Mouse (Mus musculus): ENCODE measurements around the gene Fam72a. TPM values are rescaled to one million over a fixed set of nuclear protein-coding genes. Genes with fewer than 3 reads are reported as not detected.

Fam72a gene
- polyA plus RNA-seq, 2 experiments: 1.3 TPM

GRCm38 (mm10) chr1:131526371-131527270 is 1.1 kb upstream of the Fam72a start:
- peak overlapping the region; percentile 80 for H3K9ac ChIP-seq (replicated peaks)
- ATAC-seq (ENCODE audit: insufficient read depth): peak; percentile 51
- no peaks in the 10 kb centered on the region; the same call in 1 of the 2 replicates for H3K27me3 ChIP-seq (ENCODE audit: control insufficient read depth, insufficient read depth, low read length)
- H3K27ac ChIP-seq: peak overlapping the region; percentile 60
- no peak for TF ChIP-seq EP300 (IDR thresholded peaks at IDR 0.05; ENCODE audit: low read depth)
- peak; percentile 53 for TF ChIP-seq CTCF (IDR thresholded peaks at IDR 0.05; ENCODE audit: low read depth)
- H3K9me3 ChIP-seq (ENCODE audit: control insufficient read depth, low read length): no peaks in the 10 kb centered on the region
- H3K36me3 ChIP-seq (replicated peaks; ENCODE audit: control insufficient read depth, insufficient read depth, low read depth): no peaks in the 10 kb centered on the region
- under 1% methylated on average over 76 of the region's 81 CpGs for WGBS (ENCODE audit: insufficient replicate concordance)
- peak overlapping the region; percentile 100 for H3K4me2 ChIP-seq (ENCODE audit: low read depth)
- DNase-seq (ENCODE audit: low read depth in 3 of 3, low spot score in 3 of 3): peak; percentile 57 to 65 (median 61)
- peak overlapping the region; percentile 84 to 93 for H3K4me3 ChIP-seq (ENCODE audit: insufficient read depth in 1 of 2, low read depth in 2 of 2, low read length in 2 of 2)
- peaks cover 16 to 24% of the 10 kb centered on the region in 2 experiments for H3K4me1 ChIP-seq (replicated peaks; ENCODE audit: control insufficient read depth in 2 of 2, insufficient read depth in 2 of 2, low read length in 1 of 2)

GRCm38 (mm10) chr1:131528081-131528507 is 391 bp downstream of the Fam72a start:
- no peaks in the 10 kb centered on the region; the same call in 1 of the 2 replicates for H3K27me3 ChIP-seq (ENCODE audit: control insufficient read depth, insufficient read depth, low read length)
- no peak for TF ChIP-seq CTCF (IDR thresholded peaks at IDR 0.05; ENCODE audit: low read depth)
- TF ChIP-seq EP300 (IDR thresholded peaks at IDR 0.05; ENCODE audit: low read depth): no peak
- H3K9me3 ChIP-seq (ENCODE audit: control insufficient read depth, low read length): no peaks in the 10 kb centered on the region
- peak overlapping the region; percentile 96 for H3K4me2 ChIP-seq (ENCODE audit: low read depth)
- H3K27ac ChIP-seq: peak overlapping the region; percentile 22
- peak overlapping the region; percentile 60 to 78 for H3K4me3 ChIP-seq (ENCODE audit: insufficient read depth in 1 of 2, low read depth in 2 of 2, low read length in 2 of 2)
- DNase-seq (ENCODE audit: low read depth in 3 of 3, low spot score in 3 of 3) (peak; percentile 50 to 62 (median 58)), ATAC-seq (ENCODE audit: insufficient read depth) (peak; percentile 17; the same call in 1 of the 2 replicates)
- under 1% methylated on average over 34 of the region's 34 CpGs for WGBS (ENCODE audit: insufficient replicate concordance)
- peak overlapping the region; percentile 37 for H3K9ac ChIP-seq (replicated peaks)
- no peaks in the 10 kb centered on the region for H3K36me3 ChIP-seq (replicated peaks; ENCODE audit: control insufficient read depth, insufficient read depth, low read depth)
- peaks cover 16 to 24% of the 10 kb centered on the region in 2 experiments for H3K4me1 ChIP-seq (replicated peaks; ENCODE audit: control insufficient read depth in 2 of 2, insufficient read depth in 2 of 2, low read length in 1 of 2)

- Histone ChIP-seq H3K4me3 (ENCODE audit: insufficient read depth in 1 of 2, low read depth in 2 of 2, low read length in 2 of 2) (peak overlapping the region; percentile 60 to 78), H3K36me3 (replicated peaks; ENCODE audit: control insufficient read depth, insufficient read depth, low read depth) (no peaks in the 10 kb centered on the region), H3K27me3 (ENCODE audit: control insufficient read depth, insufficient read depth, low read length) (no peaks in the 10 kb centered on the region; the same call in 1 of the 2 replicates), H3K9ac (replicated peaks) (peak overlapping the region; percentile 37), H3K4me2 (ENCODE audit: low read depth) (peak overlapping the region; percentile 96), H3K9me3 (ENCODE audit: control insufficient read depth, low read length) (no peaks in the 10 kb centered on the region), H3K27ac (peak overlapping the region; percentile 22), H3K4me1 (replicated peaks; ENCODE audit: control insufficient read depth in 2 of 2, insufficient read depth in 2 of 2, low read length in 1 of 2) (peaks cover 15 to 20% of the 10 kb centered on the region in 2 experiments)
- TF ChIP-seq EP300 (IDR thresholded peaks at IDR 0.05; ENCODE audit: low read depth) (no peak), CTCF (IDR thresholded peaks at IDR 0.05; ENCODE audit: low read depth) (no peak)
- under 1% methylated on average over 9 of the region's 9 CpGs for WGBS (ENCODE audit: insufficient replicate concordance)
- DNase-seq (ENCODE audit: low read depth in 3 of 3, low spot score in 3 of 3) (peak in 2 of 3 experiments; percentile 15 to 19), ATAC-seq (ENCODE audit: insufficient read depth) (no peak)
Observed at GRCm38 (mm10) chr1:131528561-131529166, 961 bp downstream of the Fam72a start.

GRCm38 (mm10) chr1:131539771-131540170 is 12.1 kb downstream of the Fam72a start:
- TF ChIP-seq EP300 (IDR thresholded peaks at IDR 0.05; ENCODE audit: low read depth) (no peak), CTCF (IDR thresholded peaks at IDR 0.05; ENCODE audit: low read depth) (no peak)
- no peak overlapping the region for H3K9ac ChIP-seq (replicated peaks)
- ATAC-seq (ENCODE audit: insufficient read depth) (no peak), DNase-seq (ENCODE audit: low read depth in 3 of 3, low spot score in 3 of 3) (no peak)
- H3K27ac ChIP-seq: no peak overlapping the region
- H3K9me3 ChIP-seq (ENCODE audit: control insufficient read depth, low read length): no peaks in the 10 kb centered on the region
- WGBS (ENCODE audit: insufficient replicate concordance): 79% methylated on average over 4 of the region's 4 CpGs
- H3K4me3 ChIP-seq (ENCODE audit: insufficient read depth in 1 of 2, low read depth in 2 of 2, low read length in 2 of 2): no peak overlapping the region
- no peaks in the 10 kb centered on the region for H3K4me1 ChIP-seq (replicated peaks; ENCODE audit: control insufficient read depth in 2 of 2, insufficient read depth in 2 of 2, low read length in 1 of 2)
- H3K27me3 ChIP-seq (ENCODE audit: control insufficient read depth, insufficient read depth, low read length): no peaks in the 10 kb centered on the region
- no peak overlapping the region for H3K4me2 ChIP-seq (ENCODE audit: low read depth)
- H3K36me3 ChIP-seq (replicated peaks; ENCODE audit: control insufficient read depth, insufficient read depth, low read depth): no peaks in the 10 kb centered on the region

GRCm38 (mm10) chr1:131540795-131541194 is 13.1 kb downstream of the Fam72a start:
- Histone ChIP-seq H3K9me3 (ENCODE audit: control insufficient read depth, low read length) (no peaks in the 10 kb centered on the region), H3K27me3 (ENCODE audit: control insufficient read depth, insufficient read depth, low read length) (no peaks in the 10 kb centered on the region), H3K36me3 (replicated peaks; ENCODE audit: control insufficient read depth, insufficient read depth, low read depth) (no peaks in the 10 kb centered on the region), H3K27ac (no peak overlapping the region), H3K4me3 (ENCODE audit: insufficient read depth in 1 of 2, low read depth in 2 of 2, low read length in 2 of 2) (no peak overlapping the region), H3K4me2 (ENCODE audit: low read depth) (no peak overlapping the region), H3K9ac (replicated peaks) (no peak overlapping the region), H3K4me1 (replicated peaks; ENCODE audit: control insufficient read depth in 2 of 2, insufficient read depth in 2 of 2, low read length in 1 of 2) (no peaks in the 10 kb centered on the region)
- ATAC-seq (ENCODE audit: insufficient read depth): no peak
- 72% methylated on average over 5 of the region's 5 CpGs for WGBS (ENCODE audit: insufficient replicate concordance)
- TF ChIP-seq EP300 (IDR thresholded peaks at IDR 0.05; ENCODE audit: low read depth) (no peak), CTCF (IDR thresholded peaks at IDR 0.05; ENCODE audit: low read depth) (no peak)
- no peak for DNase-seq (ENCODE audit: low read depth in 3 of 3, low spot score in 3 of 3)

Data from liver, embryonic 14.5 days (tissue).